Mouse (Mus musculus) embryo, embryonic 11 days (tissue): ENCODE data around the gene 1600002K03Rik.

ENCODE experiments used
- DNase-seq: peaks from one replicate; pipeline ENCODE4 v3.0.0-alpha.2; 2015

1600002K03Rik gene

DNA sequence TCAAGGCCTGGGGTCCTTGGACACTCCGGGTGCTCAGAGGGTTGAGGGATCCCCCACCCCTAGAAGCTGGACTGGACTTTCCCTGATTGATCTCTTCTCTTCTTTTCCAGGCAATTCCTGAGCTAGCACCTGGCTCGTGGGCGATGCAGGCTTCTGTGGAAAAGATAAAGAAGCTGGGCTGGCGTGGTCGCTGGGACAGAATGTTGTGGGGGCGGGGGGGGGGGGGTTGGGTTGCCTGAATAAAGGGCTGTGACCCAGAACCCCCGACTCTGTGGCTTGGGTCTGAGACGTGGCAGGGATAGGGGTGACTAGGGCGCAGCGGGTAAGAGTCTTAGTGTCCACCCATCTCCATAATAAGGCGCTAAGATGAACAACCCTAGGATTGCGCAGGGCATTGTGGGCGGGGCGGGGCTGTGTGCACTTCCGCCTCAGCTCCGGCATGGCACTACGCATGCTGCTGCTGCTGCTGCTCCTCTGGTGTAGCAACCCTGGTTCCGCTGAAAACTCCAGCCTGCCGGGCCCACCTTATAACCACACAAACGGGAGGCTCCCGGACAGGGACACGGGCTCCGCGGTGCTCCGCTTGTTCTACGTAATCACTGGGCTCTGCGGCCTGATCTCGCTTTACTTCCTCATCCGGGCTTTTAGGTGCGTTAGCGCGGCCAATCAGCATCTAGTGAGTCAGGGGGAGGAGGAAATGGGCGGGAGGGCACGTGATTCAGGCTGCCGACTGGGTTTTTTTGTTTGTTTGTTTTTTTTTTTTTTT, at the start of gene 1600002K03Rik:
TSS of gene 1600002K03Rik (plus strand) at position 418 of the 766 bp plus-strand sequence.
- peak; percentile 94 for DNase-seq

- DNase-seq = no peak
Observed at GRCm38 (mm10) chr10:80123932-80124562, 48.7 kb upstream of the 1600002K03Rik start.

- no peak for DNase-seq
Observed at GRCm38 (mm10) chr10:80127920-80128319, 44.8 kb upstream of the 1600002K03Rik start.

GRCm38 (mm10) chr10:80129846-80130245, 42.9 kb upstream of the 1600002K03Rik start:
- no peak for DNase-seq

GRCm38 (mm10) chr10:80130403-80131031, 42.2 kb upstream of the 1600002K03Rik start:
- no peak for DNase-seq

DNA sequence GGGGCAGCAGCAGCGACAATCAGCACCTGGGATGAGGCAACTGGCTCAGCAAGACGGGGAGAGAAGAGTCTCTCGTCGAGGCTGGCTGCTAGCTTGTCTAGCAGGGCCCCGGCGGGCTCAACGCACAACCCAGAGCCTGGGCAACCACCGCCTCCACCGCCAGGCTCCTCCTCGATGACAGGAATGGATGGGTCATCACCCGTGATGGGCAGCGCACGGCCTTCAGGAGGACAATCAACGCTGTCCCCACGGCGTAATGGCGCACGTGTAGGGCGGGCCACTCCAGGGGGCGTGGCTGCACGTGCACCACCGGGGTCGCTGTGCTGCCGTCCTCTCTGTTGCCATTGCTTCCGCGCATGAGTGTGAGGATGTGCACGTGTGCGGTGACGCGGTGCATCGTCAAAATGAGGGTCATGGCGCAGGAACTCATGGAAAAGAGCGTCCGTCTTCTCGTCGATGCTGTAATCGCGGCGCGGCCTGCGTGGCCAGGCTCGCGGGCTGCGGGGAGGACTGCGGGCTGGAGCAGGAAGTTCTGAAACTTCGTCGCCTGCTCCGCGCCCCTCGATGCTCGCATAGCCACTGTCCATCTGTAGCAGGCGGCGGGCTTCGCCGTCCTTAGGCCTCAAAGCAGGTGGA, 41.3 kb upstream of the 1600002K03Rik start:
- peak; percentile 77 for DNase-seq

DNA sequence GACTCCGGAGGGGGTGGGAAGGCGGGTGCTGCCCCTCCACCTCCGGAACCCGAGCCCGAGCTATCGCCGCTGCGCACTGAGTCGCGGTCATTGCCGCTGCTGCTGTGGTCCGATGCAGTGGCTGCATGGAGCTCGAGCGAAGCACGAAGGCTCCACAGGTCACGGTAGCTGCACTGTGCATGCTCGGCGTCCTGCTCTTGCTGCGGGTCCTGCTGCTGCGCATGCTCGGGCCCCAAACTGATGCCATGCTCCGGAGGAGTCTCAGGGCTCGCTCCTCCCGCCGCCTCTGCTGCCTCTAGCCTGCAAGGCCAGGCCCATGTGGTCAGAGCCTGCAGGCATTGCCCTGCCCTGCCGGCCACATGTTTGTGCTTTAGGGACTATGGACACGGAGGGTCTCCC, 40.8 kb upstream of the 1600002K03Rik start:
- peak; percentile 49 for DNase-seq

DNA sequence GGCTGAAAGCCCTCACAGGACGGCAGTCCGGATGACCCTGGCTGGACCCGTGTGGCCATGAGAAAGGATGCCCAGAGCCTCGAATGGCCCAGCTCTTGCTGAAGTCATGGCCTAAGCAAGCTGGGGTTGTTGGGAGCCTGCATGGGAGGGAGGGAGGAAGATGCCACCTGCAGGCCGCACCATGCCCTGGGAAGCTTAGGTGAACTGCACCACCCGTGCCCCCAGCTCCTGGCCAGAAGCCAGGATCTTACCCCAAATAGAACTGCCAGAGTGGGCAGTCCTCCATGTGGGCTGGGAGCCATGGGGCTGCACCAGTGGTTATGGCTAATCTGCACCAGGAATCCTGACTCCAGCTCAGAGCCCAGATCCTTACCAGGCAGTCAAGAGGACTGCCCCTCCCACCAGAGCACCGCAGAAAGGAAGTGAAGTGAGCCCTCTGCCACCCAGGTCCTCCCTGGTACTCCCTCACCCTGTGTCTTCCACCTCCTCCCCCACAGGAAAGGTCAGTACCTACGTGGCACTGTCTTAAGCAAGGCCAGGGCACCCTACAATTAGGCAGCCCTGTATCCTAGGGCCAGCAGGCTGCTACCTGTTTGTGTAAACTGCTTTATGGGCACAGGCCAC, 39.4 kb upstream of the 1600002K03Rik start:
- DNase-seq = no peak

- no peak for DNase-seq
Observed at GRCm38 (mm10) chr10:80134421-80134820, 38.3 kb upstream of the 1600002K03Rik start.

DNA sequence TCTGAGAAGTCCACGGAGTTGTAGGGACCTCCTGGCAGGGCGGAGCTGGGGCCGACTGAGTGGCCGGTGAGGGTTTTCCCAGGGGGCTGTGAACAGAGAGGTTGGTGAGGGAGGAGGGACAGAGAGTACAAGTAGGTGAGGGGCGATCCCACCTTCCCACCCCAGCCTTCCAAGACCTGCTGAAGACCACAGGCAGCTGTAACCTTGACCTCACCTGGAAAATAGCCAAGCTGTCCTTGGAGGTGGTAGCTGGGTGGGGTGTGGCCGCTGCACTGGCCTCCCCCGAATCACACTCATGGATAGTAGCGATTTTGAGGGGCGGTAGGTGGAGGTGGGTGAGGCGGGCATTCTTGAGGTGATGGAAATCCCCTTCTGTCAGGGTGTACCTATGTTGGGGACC, 37.6 kb upstream of the 1600002K03Rik start:
- DNase-seq = no peak

GRCm38 (mm10) chr10:80135641-80136040, 37.1 kb upstream of the 1600002K03Rik start:
- no peak for DNase-seq

DNA sequence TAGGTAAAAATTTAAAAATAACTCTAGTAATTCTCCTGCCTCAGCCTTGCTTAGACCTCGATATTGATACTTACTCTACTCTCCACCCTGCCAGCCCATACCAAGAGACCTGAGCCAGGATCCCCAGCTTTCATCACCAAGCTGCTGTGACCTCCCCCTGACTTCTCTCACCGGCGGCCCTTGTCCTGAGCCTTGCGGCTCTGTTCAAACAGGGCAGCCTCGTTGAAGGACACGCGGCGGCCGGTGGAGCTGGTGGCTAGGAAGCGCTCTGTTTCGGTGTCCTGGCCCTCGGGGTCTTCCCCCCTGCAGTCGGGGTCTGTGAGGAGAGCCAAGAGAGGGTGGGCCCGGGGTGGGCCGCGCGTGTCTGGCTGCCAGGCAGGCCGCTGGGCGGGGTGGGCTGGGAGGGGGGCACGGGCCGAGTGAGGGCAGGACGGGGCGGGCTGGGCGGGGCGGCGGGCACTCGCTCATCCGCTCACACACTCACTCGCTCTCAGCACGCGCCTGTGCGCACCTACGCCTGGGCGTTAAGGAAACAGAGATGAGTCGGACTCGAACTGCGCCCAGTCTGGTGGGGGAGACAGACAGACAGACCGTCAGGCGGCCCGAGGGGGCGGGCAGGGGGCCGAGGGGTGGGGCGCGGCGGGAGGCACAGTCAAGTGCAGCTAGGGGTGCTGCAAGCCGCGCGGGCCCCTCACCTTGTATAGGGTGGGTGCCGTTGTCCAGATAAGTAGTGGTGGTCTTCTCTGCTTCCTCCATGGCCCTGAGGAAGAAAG, 36.4 kb upstream of the 1600002K03Rik start:
- no peak for DNase-seq

GRCm38 (mm10) chr10:80136952-80137625, 35.7 kb upstream of the 1600002K03Rik start:
- DNase-seq = no peak

DNA sequence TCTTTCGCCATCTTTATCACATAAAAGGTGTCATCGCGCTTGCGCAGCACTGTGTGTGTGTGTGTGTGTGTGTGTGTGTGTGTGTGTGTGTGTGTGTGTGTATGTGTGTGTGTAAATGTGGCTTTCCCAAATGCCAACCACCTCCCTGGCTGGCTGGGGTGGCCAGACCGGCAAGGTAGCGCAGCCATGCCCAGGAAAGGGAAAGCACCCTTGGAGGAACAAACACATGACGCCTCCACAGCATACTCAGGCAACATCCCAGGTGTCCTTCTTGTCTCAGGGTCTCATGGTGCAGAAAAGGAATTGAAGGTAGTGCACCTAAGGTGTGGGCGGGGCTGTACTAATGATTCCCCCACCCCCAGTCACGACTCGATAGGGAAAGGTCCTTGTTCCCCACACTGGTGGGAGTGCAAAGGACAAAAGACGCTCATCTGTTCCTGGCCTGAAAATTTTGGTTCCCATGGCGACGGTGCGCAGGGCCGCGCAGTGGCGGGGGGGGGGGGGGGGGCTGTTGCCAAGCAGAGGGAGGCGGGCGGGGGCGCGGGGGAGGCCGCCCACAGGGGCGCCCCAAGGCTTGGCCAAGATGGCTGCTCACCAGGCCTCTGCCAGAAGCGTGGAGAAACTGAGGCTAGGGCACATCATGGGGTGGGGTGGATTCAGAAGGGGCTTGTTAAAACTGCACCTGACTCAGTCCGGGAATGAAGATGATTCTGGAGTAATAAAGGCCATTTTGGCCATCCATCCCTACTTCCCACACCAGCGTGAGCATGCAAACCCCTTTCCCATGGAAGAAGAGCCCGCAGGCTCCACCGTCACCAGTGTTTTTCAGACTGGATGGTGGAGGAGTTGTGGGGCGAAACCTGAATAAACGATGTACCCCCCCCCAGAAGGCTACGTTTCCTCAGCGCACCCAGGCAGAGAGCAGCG, 34.9 kb upstream of the 1600002K03Rik start:
- peak; percentile 44 for DNase-seq

- peak; percentile 82 for DNase-seq
Observed at GRCm38 (mm10) chr10:80138553-80139438, 33.9 kb upstream of the 1600002K03Rik start, which contains the start of gene Atp5d. Atp5d (plus strand) TSS chr10:80138632.

DNA sequence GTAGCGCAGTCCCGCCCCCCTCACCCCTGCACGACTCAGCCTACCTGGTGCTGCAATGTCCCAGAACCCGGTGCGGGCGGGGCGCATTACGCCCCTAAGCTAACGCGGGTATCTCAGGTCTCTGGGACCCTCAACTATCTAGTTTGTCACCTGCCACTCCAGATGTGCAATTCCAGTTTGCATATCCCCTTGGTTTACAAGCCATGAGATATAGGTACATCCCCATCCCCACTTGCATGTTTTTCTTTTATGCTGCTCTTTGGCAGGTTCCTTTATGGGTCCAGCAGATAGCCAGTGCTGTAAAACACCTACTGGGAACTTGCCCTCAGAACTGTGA, 33.3 kb upstream of the 1600002K03Rik start:
- DNase-seq = no peak

DNA sequence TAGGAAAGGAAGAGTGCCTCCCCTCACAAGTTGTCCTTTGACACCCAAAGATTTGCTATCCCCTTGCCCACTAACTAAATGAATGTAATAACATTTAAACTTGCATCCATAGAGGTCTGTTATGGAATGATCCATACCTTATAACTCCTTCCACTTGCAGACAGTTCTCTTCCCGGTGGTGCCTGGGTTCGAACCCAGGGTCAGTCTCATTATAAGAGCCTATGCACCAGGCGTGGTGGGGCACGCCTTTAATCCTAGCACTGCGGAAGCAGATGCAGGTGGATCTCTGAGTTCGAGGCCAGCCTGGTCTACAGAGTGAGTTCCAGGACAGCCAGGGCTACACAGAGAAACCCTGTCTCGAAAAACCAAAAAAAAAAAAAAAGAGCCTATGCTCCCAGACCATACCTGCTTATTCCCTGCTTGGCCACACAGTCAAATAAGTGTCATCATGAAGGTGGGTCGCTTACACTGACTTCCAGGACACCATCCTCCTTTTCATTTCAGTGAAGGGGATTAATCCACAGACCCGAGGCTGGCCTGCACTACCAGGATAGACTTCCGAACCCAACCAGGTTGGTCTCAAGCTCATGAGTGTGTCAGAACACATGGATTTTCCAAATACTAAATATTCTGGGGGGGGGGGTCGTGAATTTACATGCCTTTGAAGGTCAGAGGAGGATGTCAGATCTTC, 32.6 kb upstream of the 1600002K03Rik start:
- no peak for DNase-seq

DNA sequence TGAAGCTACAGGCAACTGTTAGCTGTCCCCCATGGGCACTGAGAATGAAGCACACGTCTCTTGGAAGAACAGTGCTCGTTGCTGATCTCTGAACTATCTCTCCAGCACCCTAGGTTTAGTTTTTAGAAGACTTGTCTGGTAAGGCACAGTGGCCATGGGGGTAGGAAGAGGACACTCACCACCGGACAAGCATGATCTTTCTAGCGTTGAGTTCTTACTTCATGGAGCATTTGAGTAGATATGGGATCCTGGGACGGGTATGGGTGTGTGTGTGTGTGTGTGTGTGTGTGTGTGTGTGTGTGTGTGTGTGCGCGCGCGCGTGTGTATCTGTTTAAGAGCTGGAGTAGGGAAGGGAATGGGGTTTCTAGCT, 32.1 kb upstream of the 1600002K03Rik start, which contains the start of gene Cbarp:
TSS of gene Cbarp (minus strand) at position 170 of the 370 bp plus-strand sequence.
- DNase-seq = no peak

DNA sequence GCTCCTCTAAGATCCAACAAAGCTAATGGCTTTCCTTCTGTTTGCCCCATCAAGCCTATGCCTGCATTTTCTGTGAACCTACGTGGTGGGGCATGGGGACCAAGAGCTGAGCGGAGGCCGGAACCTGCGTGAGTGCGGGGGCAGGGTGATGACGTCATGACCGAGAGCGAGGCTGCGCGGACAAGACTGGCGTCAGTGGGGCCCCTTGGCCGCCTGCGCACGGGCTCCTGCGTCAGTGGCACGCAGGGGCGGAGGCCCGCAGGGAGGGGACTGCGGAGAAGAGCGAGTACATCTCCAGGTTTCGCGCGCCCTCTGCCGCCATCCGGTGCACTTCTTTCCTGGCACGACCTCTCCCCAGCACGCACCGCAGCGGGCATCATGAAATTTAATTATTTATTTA, 31.5 kb upstream of the 1600002K03Rik start:
- DNase-seq = peak; percentile 96
